ENCODE assay signal across 8 mouse cellular contexts in the genomic region with DNA sequence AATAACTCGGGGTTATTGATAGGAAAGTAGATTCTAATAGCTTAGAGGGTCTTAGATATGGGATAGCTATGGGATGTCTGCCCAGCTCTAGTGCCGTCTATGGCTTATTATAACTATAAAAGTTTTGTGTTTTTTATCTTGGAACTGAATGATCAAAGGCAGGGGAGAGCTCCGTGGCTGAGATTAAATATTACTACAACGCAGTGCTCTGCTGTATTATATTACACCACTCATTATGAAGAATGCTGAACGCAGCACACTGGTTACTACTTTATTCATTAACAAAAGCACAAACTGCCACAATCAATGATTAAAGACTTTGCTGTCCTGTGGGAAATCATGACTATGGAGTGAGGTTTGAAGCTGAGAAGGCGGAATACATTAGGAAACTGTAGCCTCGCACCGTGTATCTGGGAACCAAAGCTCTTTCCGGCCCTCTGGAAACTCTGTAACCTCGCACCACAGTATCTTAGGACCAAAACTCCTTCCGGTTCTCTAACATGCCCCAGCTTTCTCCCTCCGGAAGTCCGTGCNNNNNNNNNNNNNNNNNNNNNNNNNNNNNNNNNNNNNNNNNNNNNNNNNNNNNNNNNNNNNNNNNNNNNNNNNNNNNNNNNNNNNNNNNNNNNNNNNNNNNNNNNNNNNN. TPM values are rescaled to one million over a fixed set of nuclear protein-coding genes. Genes with fewer than 3 reads are reported as not detected.
A peak's percentile ranks its signal among the peaks of the same experiment; 100 is the strongest.
DNase-seq lines count a peak whose midpoint lies in the region; ATAC-seq and TF ChIP-seq lines count a peak whose summit lies in the region.

No protein-coding gene starts in this region.

- ATAC-seq in hindbrain, postnatal 0 days = peak; percentile 38; the same call in 1 of the 2 replicates

- intact Hi-C loops in gastrocnemius, adult 2 months (cut with DNase I) = loop anchor here (10.0 kb wide), 1 partner anchor 77 kb away; a partner anchor contains a TSS

- peak overlapping the region; percentile 28 for H3K4me3 ChIP-seq in gastrocnemius, adult 2 months
- H3K4me3 ChIP-seq in hindbrain, postnatal 0 days (ENCODE audit: low read length) = no peak overlapping the region

- no peaks in the 10 kb centered on the region for H3K36me3 ChIP-seq in hindbrain, postnatal 0 days (ENCODE audit: insufficient read depth, low read length)

- H3K27me3 ChIP-seq in hindbrain, postnatal 0 days (ENCODE audit: insufficient read depth, low read length) = no peaks in the 10 kb centered on the region

- H3K4me2 ChIP-seq in hindbrain, postnatal 0 days (ENCODE audit: low read depth, low read length) = no peak overlapping the region

- 61% methylated on average over 13 of the region's 13 CpGs for WGBS in hindbrain, postnatal 0 days

- no peak for TF ChIP-seq CTCF in gastrocnemius, adult 2 months (IDR thresholded peaks at IDR 0.05)
- no peak for TF ChIP-seq CTCF in hindbrain, postnatal 0 days (IDR thresholded peaks at IDR 0.05; ENCODE audit: low read depth)

- no peaks in the 10 kb centered on the region for H3K4me1 ChIP-seq in hindbrain, postnatal 0 days (ENCODE audit: insufficient read depth, low read length)

- DNase-seq in gastrocnemius, adult 2 months = no peak
- no peak for DNase-seq in gastrocnemius, postnatal 25 days
- peak; percentile 67 for DNase-seq in 416B (ENCODE audit: low read depth)
- no peak for DNase-seq in hindbrain, postnatal 0 days (ENCODE audit: low spot score)
- DNase-seq in lung, postnatal 14 days = peak; percentile 22
- no peak for DNase-seq in cerebellum, postnatal 10 days
- DNase-seq in adrenal gland, postnatal 4 days (ENCODE audit: low spot score in 2 of 2) = no peak
- DNase-seq in embryo, embryonic 10 days (ENCODE audit: low spot score) = no peak

- H3K9ac ChIP-seq in hindbrain, postnatal 0 days (replicated peaks; ENCODE audit: low read length) = no peak overlapping the region

- H3K27ac ChIP-seq in gastrocnemius, adult 2 months = peak overlapping the region; percentile 24; the same call in 1 of the 2 replicates
- H3K27ac ChIP-seq in hindbrain, postnatal 0 days = no peak overlapping the region; the same call in 1 of the 2 replicates

- H3K9me3 ChIP-seq in hindbrain, postnatal 0 days (ENCODE audit: low read length) = no peaks in the 10 kb centered on the region

RNA-seq across cellular contexts. Expression of a gene that starts 27.8 kb away (rescaled TPM):
- 1 to 10 TPM; 3.6 to 6.9 TPM for total RNA-seq in gastrocnemius, adult 2 months (2021)
- total RNA-seq in gastrocnemius, postnatal 25 days (2021) = 1 to 10 TPM; 5.3 to 5.5 TPM
- total RNA-seq in hindbrain, postnatal 0 days (2014; rRNA removed) = 73.0 and 92.9 TPM in 2 replicates
- 136 and 146 TPM in 2 replicates for polyA plus RNA-seq in hindbrain, postnatal 0 days (2015; fragmentation: Nextera tagmentation; extraction: Ambion mirVana)
- total RNA-seq in adrenal gland, postnatal 4 days (2021) = 10 to 100 TPM; 36.1 to 47.9 TPM

Comparison
In these comparisons a context has a peak if more than half of its experiments do, and no peak if none do; other contexts are left out.
1. DNase-seq: peak in 416B (single experiment) and lung, postnatal 14 days (single experiment); none in gastrocnemius, adult 2 months (single experiment), gastrocnemius, postnatal 25 days (single experiment), hindbrain, postnatal 0 days (single experiment), cerebellum, postnatal 10 days (0 of 2), adrenal gland, postnatal 4 days (0 of 2) and embryo, embryonic 10 days (single experiment).